Mouse (Mus musculus) urinary bladder, adult 18-20 months (tissue): ENCODE measurements at regions not wholly inside any gene's neighbourhood (a gene's known extent, or its start where the extent isn't known, plus 50 kb on each side); places are given as distances from the start of the nearest gene placed in this dataset.

Experiments
- DNase-seq, 2 experiments: peaks; one replicate each; pipeline ENCODE4 v3.0.0; 2022; ENCODE audit warnings: low spot score in 2 of 2, mixed read lengths in 2 of 2

- DNase-seq = no peak
Measured at GRCm38 (mm10) chr17:45794926-45795325, 61.3 kb upstream of the 1600014C23Rik start.

- DNase-seq = no peak
Measured at GRCm38 (mm10) chr17:45790959-45791520, 57.4 kb upstream of the 1600014C23Rik start.

- DNase-seq = peak in 1 of 2 experiments; percentile 50
Measured at GRCm38 (mm10) chr17:45789777-45790176, 56.1 kb upstream of the 1600014C23Rik start.

GRCm38 (mm10) chr17:45784905-45785304 is 51.3 kb upstream of the 1600014C23Rik start:
- DNase-seq = no peak

GRCm38 (mm10) chr17:45784496-45784895 is 50.9 kb upstream of the 1600014C23Rik start:
- DNase-seq = no peak
